Mouse (Mus musculus): ENCODE measurements around the gene Tagln.

DNA sequence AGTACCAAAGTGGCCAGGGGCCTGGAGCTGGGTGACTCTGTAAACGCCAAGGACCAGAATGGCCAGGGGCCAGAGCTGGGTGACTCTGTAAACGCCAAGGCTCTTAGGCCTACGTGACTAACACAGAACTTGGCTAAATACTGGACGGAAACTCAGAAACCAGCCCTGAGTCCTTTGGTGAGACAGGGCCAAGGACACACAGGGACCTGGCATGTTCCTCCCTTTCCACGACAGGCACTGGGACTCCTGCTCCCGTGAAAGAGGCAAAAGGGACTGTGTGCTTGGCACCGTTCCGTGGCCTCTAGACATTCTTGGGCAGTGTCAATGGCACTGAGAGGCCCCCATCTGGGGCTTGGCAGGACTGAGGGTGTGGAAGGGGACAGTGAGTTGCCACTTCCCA lies 2.2 kb upstream of the Tagln start:
- TF ChIP-seq CTCF (IDR thresholded peaks at IDR 0.05; ENCODE audit: extremely low read depth, insufficient read length, insufficient replicate concordance, low read depth, low read length): no peak
- no peak for TF ChIP-seq POLR2A (IDR thresholded peaks at IDR 0.05; ENCODE audit: low read depth, low read length)
